Mouse (Mus musculus): ENCODE data around the gene Mrpl55. TPM values are rescaled to one million over a fixed set of nuclear protein-coding genes. Genes with fewer than 3 reads are reported as not detected.

Mrpl55 gene
- polyA plus RNA-seq, 1 experiment = 32.5 TPM

DNA sequence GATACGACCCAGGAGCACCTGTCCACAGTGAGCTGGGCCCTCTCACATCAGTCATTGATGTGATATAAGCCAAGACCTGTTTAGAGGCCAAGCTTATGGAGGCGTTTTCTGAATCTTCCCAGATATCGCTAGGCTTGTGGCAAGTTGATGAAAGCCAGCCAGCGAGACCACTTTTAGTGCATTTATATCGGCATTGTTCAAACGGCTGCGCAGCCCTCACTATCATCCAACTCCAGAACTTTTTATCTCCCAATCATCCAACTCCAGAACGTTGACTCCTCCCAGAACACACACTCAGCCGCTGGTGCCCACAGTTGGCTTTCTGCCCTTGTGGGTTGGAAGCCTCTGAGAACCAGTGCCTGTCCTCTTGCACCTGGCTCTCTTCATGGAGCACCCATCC lies 37.9 kb upstream of the Mrpl55 start:
- H3K4me3 ChIP-seq (ENCODE audit: insufficient read depth, low read length) = 0 out of 2 replicates have a peak overlapping the region, but pooled peaks have one; percentile 69
- TF ChIP-seq POLR2A (IDR thresholded peaks at IDR 0.05; ENCODE audit: low read depth, low read length) (no peak), CTCF (IDR thresholded peaks at IDR 0.05; ENCODE audit: borderline replicate concordance, insufficient read depth, low read length) (no peak)
- H3K4me1 ChIP-seq (ENCODE audit: control insufficient read depth, insufficient read depth, low read length) = no peaks in the 10 kb centered on the region
- no peak overlapping the region for H3K27ac ChIP-seq (ENCODE audit: insufficient read depth, low read length)

DNA sequence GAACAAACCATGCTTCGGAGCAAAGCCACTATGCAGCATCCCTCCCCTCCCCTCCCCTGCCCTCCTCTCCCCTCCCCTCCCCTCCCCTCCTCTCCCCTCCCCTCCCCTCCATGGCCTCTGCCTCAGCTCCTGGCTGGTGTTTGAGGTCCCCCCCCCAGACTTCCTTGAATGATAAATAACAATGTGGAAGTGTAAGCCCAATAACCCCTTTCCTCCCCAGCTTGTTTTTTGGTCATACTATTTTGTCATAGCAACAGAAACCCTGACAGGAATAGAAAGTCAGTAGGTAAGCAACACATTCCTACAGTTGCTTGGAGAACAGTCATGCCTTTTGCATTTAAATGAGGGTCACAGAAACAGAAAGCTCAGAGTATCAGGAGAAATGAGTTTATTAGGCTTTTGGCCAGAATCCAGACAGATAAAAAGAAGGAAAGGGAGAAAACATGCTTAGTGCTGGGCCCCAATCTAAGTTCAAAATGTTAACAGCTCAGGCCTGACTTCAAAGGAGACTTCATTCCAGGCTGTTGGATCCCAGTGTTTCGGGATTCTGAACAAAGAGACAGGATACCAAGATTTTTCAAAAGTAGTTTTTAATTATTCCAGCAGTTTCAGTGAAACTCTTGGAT lies 36.6 kb upstream of the Mrpl55 start:
- TF ChIP-seq POLR2A (IDR thresholded peaks at IDR 0.05; ENCODE audit: low read depth, low read length) (no peak), CTCF (IDR thresholded peaks at IDR 0.05; ENCODE audit: borderline replicate concordance, insufficient read depth, low read length) (no peak)
- Histone ChIP-seq H3K4me3 (ENCODE audit: insufficient read depth, low read length) (no peak overlapping the region), H3K4me1 (ENCODE audit: control insufficient read depth, insufficient read depth, low read length) (no peaks in the 10 kb centered on the region), H3K27ac (ENCODE audit: insufficient read depth, low read length) (no peak overlapping the region)

DNA sequence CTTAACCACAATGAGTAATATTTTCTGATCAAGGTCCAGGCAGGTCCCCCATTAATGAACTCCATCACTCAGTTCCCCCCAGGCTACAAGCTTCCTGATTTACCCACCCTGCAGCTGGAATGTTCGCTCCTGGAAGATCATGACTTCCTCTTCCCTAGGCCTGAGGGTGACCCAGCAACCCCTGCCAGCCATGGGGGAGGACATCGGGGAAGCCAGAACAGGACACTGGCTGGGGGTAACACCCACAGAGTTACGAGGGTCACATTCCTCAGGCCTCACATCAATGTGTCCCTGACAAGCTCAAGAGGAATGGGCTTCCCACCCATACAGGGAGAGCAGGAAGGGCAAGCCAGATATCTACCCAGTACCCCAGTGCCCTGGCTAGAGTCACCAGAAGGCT lies 32.5 kb upstream of the Mrpl55 start:
- no peaks in the 10 kb centered on the region for H3K4me1 ChIP-seq (ENCODE audit: control insufficient read depth, insufficient read depth, low read length)
- no peak overlapping the region for H3K27ac ChIP-seq (ENCODE audit: insufficient read depth, low read length)
- no peak for TF ChIP-seq CTCF (IDR thresholded peaks at IDR 0.05; ENCODE audit: borderline replicate concordance, insufficient read depth, low read length)
- TF ChIP-seq POLR2A (IDR thresholded peaks at IDR 0.05; ENCODE audit: low read depth, low read length) = no peak
- no peak overlapping the region for H3K4me3 ChIP-seq (ENCODE audit: insufficient read depth, low read length)

DNA sequence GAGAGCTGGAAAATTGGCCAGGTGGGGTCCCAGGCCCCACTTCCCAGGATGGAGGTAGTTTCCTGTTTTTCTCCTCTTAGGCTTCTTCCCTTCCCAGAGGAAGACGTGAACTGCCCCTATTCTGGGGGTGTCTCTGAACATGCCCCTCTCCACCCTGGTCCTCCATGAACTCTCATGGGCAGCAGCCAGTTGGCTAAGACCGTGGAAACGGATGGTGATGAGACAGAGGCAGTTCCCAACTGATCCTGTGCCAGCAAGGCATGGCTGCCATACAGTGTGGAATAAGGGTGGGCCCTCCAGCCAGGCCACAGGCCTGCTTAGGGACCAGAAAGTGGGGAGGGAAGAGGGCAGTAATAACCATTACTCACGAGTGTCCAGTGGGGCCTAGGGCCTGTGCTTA lies 31.7 kb upstream of the Mrpl55 start:
- no peak for TF ChIP-seq POLR2A (IDR thresholded peaks at IDR 0.05; ENCODE audit: low read depth, low read length)
- no peak for TF ChIP-seq CTCF (IDR thresholded peaks at IDR 0.05; ENCODE audit: borderline replicate concordance, insufficient read depth, low read length)
- Histone ChIP-seq H3K27ac (ENCODE audit: insufficient read depth, low read length) (no peak overlapping the region), H3K4me1 (ENCODE audit: control insufficient read depth, insufficient read depth, low read length) (no peaks in the 10 kb centered on the region)

DNA sequence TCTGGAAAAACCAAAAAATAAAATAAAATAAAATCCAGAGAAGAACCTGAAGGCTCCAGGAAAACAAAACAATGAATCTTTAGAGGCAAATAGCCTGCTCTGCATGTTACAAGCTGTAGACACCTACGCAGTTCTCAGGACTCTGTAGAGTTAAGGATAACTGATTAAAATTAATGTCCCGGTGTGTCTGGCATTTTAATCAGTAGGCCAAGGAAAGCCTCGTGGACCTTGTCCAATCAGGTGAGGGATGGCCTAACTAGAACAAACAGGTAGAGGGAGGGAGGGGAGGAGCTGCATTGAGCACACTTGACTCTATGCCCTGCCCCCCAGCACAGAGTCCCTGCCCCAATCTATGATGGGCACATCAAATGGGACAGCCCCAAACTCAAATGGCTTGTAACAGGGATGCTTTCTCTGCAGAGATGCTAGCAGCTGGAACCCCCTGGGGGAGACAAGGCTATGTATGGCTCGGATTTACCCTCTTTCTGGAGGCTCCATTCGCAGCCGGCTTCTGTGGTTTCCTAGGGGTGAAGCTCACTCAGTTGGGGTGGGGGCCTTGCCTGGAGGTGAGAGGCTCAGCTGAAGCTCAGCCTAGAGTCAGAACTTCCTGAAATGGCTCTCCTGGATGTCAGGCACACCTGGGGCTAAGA lies 28.0 kb upstream of the Mrpl55 start:
- TF ChIP-seq POLR2A (IDR thresholded peaks at IDR 0.05; ENCODE audit: low read depth, low read length) = no peak
- no peak for TF ChIP-seq CTCF (IDR thresholded peaks at IDR 0.05; ENCODE audit: borderline replicate concordance, insufficient read depth, low read length)

More for the DNA sequence above, 31.7 kb upstream of the Mrpl55 start:
- H3K4me3 ChIP-seq (ENCODE audit: insufficient read depth, low read length) = no peak overlapping the region

DNA sequence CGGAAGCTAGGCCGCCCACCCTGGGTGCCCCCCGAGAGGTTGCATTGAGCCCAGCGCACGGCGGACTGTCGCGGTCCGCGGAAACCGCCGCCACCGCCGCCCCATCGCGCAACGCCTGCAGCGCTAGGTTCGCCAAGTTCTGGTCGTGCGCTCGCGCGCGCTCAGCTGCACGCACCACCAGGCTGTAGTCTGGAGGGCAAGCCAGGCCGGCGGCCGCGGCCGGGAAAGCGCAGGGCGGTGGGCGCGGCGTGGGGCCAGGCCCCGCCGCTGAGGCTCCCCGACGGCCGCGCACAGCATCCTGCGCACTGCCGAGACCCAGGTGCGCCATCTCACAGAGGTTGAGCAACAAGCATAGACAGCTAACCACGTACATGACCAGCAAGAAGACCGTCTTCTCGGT lies 25.8 kb upstream of the Mrpl55 start:
- TF ChIP-seq CTCF (IDR thresholded peaks at IDR 0.05; ENCODE audit: borderline replicate concordance, insufficient read depth, low read length) (no peak), POLR2A (IDR thresholded peaks at IDR 0.05; ENCODE audit: low read depth, low read length) (no peak)
- Histone ChIP-seq H3K4me3 (ENCODE audit: insufficient read depth, low read length) (no peak overlapping the region), H3K4me1 (ENCODE audit: control insufficient read depth, insufficient read depth, low read length) (no peaks in the 10 kb centered on the region), H3K27ac (ENCODE audit: insufficient read depth, low read length) (no peak overlapping the region)

More for the DNA sequence above, 28.0 kb upstream of the Mrpl55 start:
- Histone ChIP-seq H3K4me1 (ENCODE audit: control insufficient read depth, insufficient read depth, low read length) (no peaks in the 10 kb centered on the region), H3K27ac (ENCODE audit: insufficient read depth, low read length) (no peak overlapping the region), H3K4me3 (ENCODE audit: insufficient read depth, low read length) (no peak overlapping the region)

DNA sequence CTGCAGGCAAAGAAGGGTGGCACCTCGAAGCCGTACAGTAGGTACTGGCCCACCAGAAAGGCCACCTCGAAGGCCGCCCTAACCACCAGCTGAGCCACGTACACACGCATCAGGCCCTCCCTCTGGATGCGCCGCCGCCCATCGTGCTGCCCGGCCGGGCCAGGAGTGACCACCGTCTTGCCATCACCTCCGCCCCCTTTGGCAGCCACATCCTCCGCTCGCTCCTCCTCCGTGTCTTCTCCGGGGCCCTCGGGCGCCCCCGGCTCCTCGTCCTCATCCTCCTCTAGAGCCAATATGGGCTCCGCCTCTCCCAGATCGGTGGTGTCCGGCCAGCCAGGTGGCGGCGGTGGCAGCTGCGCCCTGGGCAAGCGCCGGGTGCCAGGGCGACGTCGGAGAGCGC lies 25.4 kb upstream of the Mrpl55 start:
- no peaks in the 10 kb centered on the region for H3K4me1 ChIP-seq (ENCODE audit: control insufficient read depth, insufficient read depth, low read length)
- TF ChIP-seq POLR2A (IDR thresholded peaks at IDR 0.05; ENCODE audit: low read depth, low read length) = no peak
- no peak for TF ChIP-seq CTCF (IDR thresholded peaks at IDR 0.05; ENCODE audit: borderline replicate concordance, insufficient read depth, low read length)
- H3K27ac ChIP-seq (ENCODE audit: insufficient read depth, low read length) = no peak overlapping the region
- H3K4me3 ChIP-seq (ENCODE audit: insufficient read depth, low read length) = no peak overlapping the region

DNA sequence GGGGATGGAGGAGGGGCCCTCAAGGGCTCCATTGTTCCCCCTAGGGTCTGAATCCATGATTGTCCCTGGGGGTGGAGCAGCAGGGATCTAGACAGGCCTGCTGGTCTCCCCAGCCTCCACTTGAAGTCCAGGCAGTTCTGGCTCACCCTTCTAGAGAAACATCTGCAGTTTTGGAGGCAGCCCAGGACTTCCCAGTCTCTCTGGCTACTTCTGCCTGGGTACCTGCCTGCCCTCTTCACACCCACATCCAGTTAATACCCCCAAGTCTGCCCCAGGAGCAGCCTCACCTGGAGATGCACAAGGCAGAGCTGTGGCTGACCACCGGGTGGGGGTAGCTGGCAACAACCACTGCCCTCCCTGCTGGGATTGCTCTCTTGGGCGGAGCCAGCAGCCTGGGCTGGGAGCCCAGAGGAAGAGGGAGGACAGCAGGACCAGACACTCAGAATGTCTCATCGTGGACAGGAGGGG lies 19.4 kb upstream of the Mrpl55 start, which contains the start of gene Gjc2:
TSS of gene Gjc2 (minus strand) at position 350 of the 468 bp plus-strand sequence.
- no peak for TF ChIP-seq CTCF (IDR thresholded peaks at IDR 0.05; ENCODE audit: borderline replicate concordance, insufficient read depth, low read length)
- TF ChIP-seq POLR2A (IDR thresholded peaks at IDR 0.05; ENCODE audit: low read depth, low read length) = no peak
- H3K4me3 ChIP-seq (ENCODE audit: insufficient read depth, low read length) = no peak within 1 kb of the TSS
- H3K27ac ChIP-seq (ENCODE audit: insufficient read depth, low read length) = no peak within 1 kb of the TSS; the same call in 1 of the 2 replicates
- H3K4me1 ChIP-seq (ENCODE audit: control insufficient read depth, insufficient read depth, low read length) = peaks cover 4% of the 10 kb centered on the region; the same call in 1 of the 2 replicates

DNA sequence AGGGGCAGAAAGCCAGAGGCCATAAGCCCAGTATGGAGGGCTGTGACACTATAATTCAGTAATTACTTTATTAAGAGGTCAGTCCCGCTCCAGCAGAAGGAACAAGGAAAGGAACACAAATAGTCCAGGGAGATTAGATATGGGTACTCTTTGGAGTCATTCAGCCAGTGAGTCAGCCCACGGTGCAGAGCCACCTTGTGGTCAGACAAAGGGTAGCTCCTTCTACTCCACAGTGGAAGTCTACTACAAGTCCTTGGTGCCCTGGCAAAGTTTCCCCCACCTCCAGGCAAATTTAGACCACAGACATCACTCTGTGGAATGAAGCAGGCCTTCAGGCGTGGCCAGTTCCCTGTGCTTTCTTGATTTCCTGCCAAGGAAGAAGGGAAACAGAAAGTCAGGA lies 18.5 kb upstream of the Mrpl55 start:
- Histone ChIP-seq H3K4me1 (ENCODE audit: control insufficient read depth, insufficient read depth, low read length) (peaks cover 4% of the 10 kb centered on the region; the same call in 1 of the 2 replicates), H3K27ac (ENCODE audit: insufficient read depth, low read length) (no peak overlapping the region), H3K4me3 (ENCODE audit: insufficient read depth, low read length) (no peak overlapping the region)
- no peak for TF ChIP-seq POLR2A (IDR thresholded peaks at IDR 0.05; ENCODE audit: low read depth, low read length)
- peak; percentile 77; the same call in 1 of the 2 replicates for TF ChIP-seq CTCF (IDR thresholded peaks at IDR 0.05; ENCODE audit: borderline replicate concordance, insufficient read depth, low read length)

DNA sequence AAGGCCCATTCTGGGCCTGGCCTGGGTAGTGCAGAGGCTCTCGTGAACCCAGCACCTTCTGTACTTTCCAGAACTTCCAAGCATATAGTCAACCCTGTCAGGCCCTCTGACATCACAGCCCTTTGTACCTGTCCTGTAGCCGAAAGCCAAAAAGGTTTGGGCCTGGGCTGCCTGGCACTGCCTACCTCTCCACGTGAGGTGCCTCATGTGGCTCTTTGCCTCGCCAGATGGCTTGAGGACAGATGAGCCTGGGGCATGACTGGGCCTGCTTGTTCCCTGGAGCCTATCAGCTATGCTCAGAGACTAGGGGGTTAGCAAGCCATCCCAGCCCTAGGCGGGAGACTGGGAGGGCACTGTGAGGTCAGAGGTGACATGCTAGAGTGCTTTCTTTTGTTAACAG lies 16.8 kb upstream of the Mrpl55 start:
- Histone ChIP-seq H3K4me1 (ENCODE audit: control insufficient read depth, insufficient read depth, low read length) (peaks cover 4% of the 10 kb centered on the region; the same call in 1 of the 2 replicates), H3K4me3 (ENCODE audit: insufficient read depth, low read length) (no peak overlapping the region), H3K27ac (ENCODE audit: insufficient read depth, low read length) (no peak overlapping the region)
- no peak for TF ChIP-seq POLR2A (IDR thresholded peaks at IDR 0.05; ENCODE audit: low read depth, low read length)
- TF ChIP-seq CTCF (IDR thresholded peaks at IDR 0.05; ENCODE audit: borderline replicate concordance, insufficient read depth, low read length) = no peak
